Mouse (Mus musculus): ENCODE results near the gene Hoxb2.

DNA sequence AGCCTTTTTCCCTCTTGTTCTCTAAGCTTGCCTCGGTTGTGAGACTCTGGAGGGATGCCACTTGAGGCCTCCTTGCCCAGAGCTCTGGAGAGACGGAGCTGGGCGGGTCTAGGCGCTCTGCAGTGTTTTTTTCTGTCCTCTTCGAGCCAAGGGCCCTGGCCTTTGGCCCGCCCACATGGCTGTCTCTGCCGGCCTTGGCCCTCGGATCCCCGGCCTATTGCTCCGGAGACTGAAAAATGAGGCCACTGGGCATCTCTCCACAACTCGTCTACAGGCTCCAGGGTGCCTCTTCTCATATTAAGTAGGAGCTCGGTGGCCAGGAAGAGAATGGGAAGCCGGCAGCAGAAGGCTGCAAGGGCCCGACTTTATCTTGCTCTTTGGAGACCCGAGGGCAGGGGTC lies 48.5 kb upstream of the Hoxb2 start:
- TF ChIP-seq CTCF (conservative IDR thresholded peaks at IDR 0.05; ENCODE audit: insufficient read depth, insufficient read length, low read depth, low read length) (no peak), POLR2A (IDR thresholded peaks at IDR 0.05; ENCODE audit: low read depth, low read length) (peak; percentile 2)

Data from kidney, adult 2 months (tissue).